Mouse (Mus musculus): ENCODE results near the gene Susd2.
A peak's percentile ranks its signal among the peaks of the same experiment; 100 is the strongest.

Susd2 gene

GRCm38 (mm10) chr10:75651381-75652068 lies 7.7 kb upstream of the Susd2 start:
- no peak for DNase-seq

- DNase-seq, result no peak
Observed at GRCm38 (mm10) chr10:75650306-75650902, 6.6 kb upstream of the Susd2 start.

- no peak for DNase-seq
Observed at GRCm38 (mm10) chr10:75649406-75649995, 5.7 kb upstream of the Susd2 start.

- DNase-seq, result no peak
Observed at GRCm38 (mm10) chr10:75649001-75649400, 5.2 kb upstream of the Susd2 start.

GRCm38 (mm10) chr10:75648091-75648490 lies 4.3 kb upstream of the Susd2 start:
- no peak for DNase-seq

- peak; percentile 50 for DNase-seq
Observed at GRCm38 (mm10) chr10:75647362-75647761, 3.6 kb upstream of the Susd2 start.

- no peak for DNase-seq
Observed at GRCm38 (mm10) chr10:75646406-75646805, 2.6 kb upstream of the Susd2 start.

- no peak for DNase-seq
Observed at GRCm38 (mm10) chr10:75645616-75646015, 1.8 kb upstream of the Susd2 start.

GRCm38 (mm10) chr10:75642891-75643290 lies 917 bp downstream of the Susd2 start:
- DNase-seq, result no peak

GRCm38 (mm10) chr10:75642436-75642835 lies 1.4 kb downstream of the Susd2 start:
- DNase-seq, result no peak

- no peak for DNase-seq
Observed at GRCm38 (mm10) chr10:75641721-75642222, 2.0 kb downstream of the Susd2 start.

- no peak for DNase-seq
Observed at GRCm38 (mm10) chr10:75637711-75638110, 6.1 kb downstream of the Susd2 start.

- DNase-seq, result no peak
Observed at GRCm38 (mm10) chr10:75636084-75636786, 7.6 kb downstream of the Susd2 start.

- DNase-seq, result peak; percentile 94
Observed at GRCm38 (mm10) chr10:75635693-75636055, 8.1 kb downstream of the Susd2 start.

- no peak for DNase-seq
Observed at GRCm38 (mm10) chr10:75635019-75635692, 8.7 kb downstream of the Susd2 start.

GRCm38 (mm10) chr10:75634610-75635009 lies 9.2 kb downstream of the Susd2 start:
- DNase-seq, result no peak

GRCm38 (mm10) chr10:75633576-75634139 lies 10.2 kb downstream of the Susd2 start:
- DNase-seq, result no peak

- no peak for DNase-seq
Observed at GRCm38 (mm10) chr10:75633048-75633447, 10.8 kb downstream of the Susd2 start.

- peak; percentile 29 for DNase-seq
Observed at GRCm38 (mm10) chr10:75632633-75633032, 11.2 kb downstream of the Susd2 start.

- no peak for DNase-seq
Observed at GRCm38 (mm10) chr10:75627490-75627889, 16.3 kb downstream of the Susd2 start.

- peak; percentile 62 for DNase-seq
Observed at GRCm38 (mm10) chr10:75626991-75627390, 16.8 kb downstream of the Susd2 start.

GRCm38 (mm10) chr10:75625920-75626319 lies 17.9 kb downstream of the Susd2 start:
- DNase-seq, result no peak

- DNase-seq, result no peak
Observed at GRCm38 (mm10) chr10:75620818-75621217, 23.0 kb downstream of the Susd2 start.
